ENCODE assay signal across 8 mouse cellular contexts in genomic region chr15:85879498-85879895, GRCm38 (mm10). TPM values are rescaled to one million over a fixed set of nuclear protein-coding genes. Genes with fewer than 3 reads are reported as not detected.
DNase-seq lines count a peak whose midpoint lies in the region; ATAC-seq and TF ChIP-seq lines count a peak whose summit lies in the region.

No protein-coding gene starts in this region.

- no peak for TF ChIP-seq EP300 in heart, postnatal 0 days (IDR thresholded peaks at IDR 0.05; ENCODE audit: low read depth)

- H3K9ac ChIP-seq in lung, embryonic 16.5 days (ENCODE audit: low read length): peak overlapping the region; percentile 92
- H3K9ac ChIP-seq in heart, postnatal 0 days (replicated peaks; ENCODE audit: low read depth, low read length): peak overlapping the region; percentile 86

- peak overlapping the region; percentile 88 for H3K4me3 ChIP-seq in lung, embryonic 16.5 days (ENCODE audit: low read length)
- peak overlapping the region; percentile 94 for H3K4me3 ChIP-seq in heart, postnatal 0 days (ENCODE audit: low read depth, low read length)
- peak overlapping the region; percentile 86 for H3K4me3 ChIP-seq in macrophage (ENCODE audit: inconsistent target)

- ATAC-seq in lung, embryonic 16.5 days (ENCODE audit: low read depth): peak; percentile 36
- peak; percentile 15 for ATAC-seq in heart, postnatal 0 days (ENCODE audit: insufficient read depth, low read depth)
- ATAC-seq in monocyte, adult 5-6 weeks (replicated peaks; ENCODE audit: insufficient number of reproducible peaks, low FRiP score, low TSS enrichment, poor library complexity, severe bottlenecking): no peak

- TF ChIP-seq CTCF in heart, postnatal 0 days (IDR thresholded peaks at IDR 0.05; ENCODE audit: low read depth): no peak

- H3K9me3 ChIP-seq in lung, embryonic 16.5 days (ENCODE audit: control insufficient read depth, low read length): no peaks in the 10 kb centered on the region
- no peaks in the 10 kb centered on the region for H3K9me3 ChIP-seq in heart, postnatal 0 days (replicated peaks; ENCODE audit: control insufficient read depth, low read length)

- H3K79me2 ChIP-seq in macrophage (ENCODE audit: inconsistent target): no peaks in the 10 kb centered on the region

- peak overlapping the region; percentile 92 for H3K4me2 ChIP-seq in lung, embryonic 16.5 days (ENCODE audit: low read depth, low read length)
- H3K4me2 ChIP-seq in heart, postnatal 0 days (ENCODE audit: low read depth, low read length): peak overlapping the region; percentile 91

- H3K27me3 ChIP-seq in lung, embryonic 16.5 days (ENCODE audit: control insufficient read depth, insufficient read depth, low read depth, low read length): no peaks in the 10 kb centered on the region
- H3K27me3 ChIP-seq in heart, postnatal 0 days (ENCODE audit: control insufficient read depth, insufficient read depth, low read length): no peaks in the 10 kb centered on the region

- H3K27ac ChIP-seq in lung, embryonic 16.5 days (ENCODE audit: low read length): peak overlapping the region; percentile 90
- H3K27ac ChIP-seq in heart, postnatal 0 days (ENCODE audit: low read depth): peak overlapping the region; percentile 94
- peak overlapping the region; percentile 29; the same call in 1 of the 2 replicates for H3K27ac ChIP-seq in macrophage

- H3K4me1 ChIP-seq in lung, embryonic 16.5 days (replicated peaks; ENCODE audit: control insufficient read depth, insufficient read depth, low read length): peaks cover 13% of the 10 kb centered on the region
- 0 out of 2 replicates have a peak, but pooled peaks cover 11% of the 10 kb centered on the region for H3K4me1 ChIP-seq in heart, postnatal 0 days (ENCODE audit: control insufficient read depth, insufficient read depth)

- peak; percentile 39 for DNase-seq in adrenal gland, postnatal 14 days
- DNase-seq in adrenal gland, adult 18-20 months (ENCODE audit: low spot score in 2 of 2): no peak
- DNase-seq in lung, postnatal 10 days: no peak
- no peak for DNase-seq in heart, postnatal 0 days (ENCODE audit: low spot score)
- DNase-seq in left cerebral cortex, adult 8-10 months (ENCODE audit: low spot score in 2 of 2): no peak

- H3K36me3 ChIP-seq in lung, embryonic 16.5 days (ENCODE audit: control insufficient read depth, insufficient read depth, low read length): peaks cover 29% of the 10 kb centered on the region
- peaks cover 54% of the 10 kb centered on the region for H3K36me3 ChIP-seq in heart, postnatal 0 days (replicated peaks; ENCODE audit: control insufficient read depth, insufficient read depth, low read length)
- peaks cover 22% of the 10 kb centered on the region; the same call in 1 of the 2 replicates for H3K36me3 ChIP-seq in macrophage (ENCODE audit: inconsistent target)

- 1% methylated on average over 18 of the region's 18 CpGs for WGBS in lung, embryonic 16.5 days
- 1% methylated on average over 18 of the region's 18 CpGs for WGBS in heart, postnatal 0 days
- WGBS in macrophage (ENCODE audit: missing documents): 2% methylated on average over 18 of the region's 18 CpGs

RNA-seq across cellular contexts. Expression of gene Trmu, which starts 0.4 kb away (rescaled TPM):
- total RNA-seq in adrenal gland, postnatal 14 days (2021): 32.1 and 34.9 TPM in 2 replicates
- 10 to 100 TPM; 25.0 to 32.7 TPM for total RNA-seq in adrenal gland, adult 18-20 months (2021)
- 41.6 and 48.8 TPM in 2 replicates for polyA plus RNA-seq in lung, embryonic 16.5 days (2015; fragmentation: Nextera tagmentation; extraction: Ambion mirVana)
- total RNA-seq in heart, postnatal 0 days (2014; rRNA removed; ENCODE audit: low replicate concordance): 20.3 and 35.0 TPM in 2 replicates
- 34.3 and 35.4 TPM in 2 replicates for polyA plus RNA-seq in heart, postnatal 0 days (2015; fragmentation: Nextera tagmentation; extraction: Ambion mirVana)
- total RNA-seq in macrophage (2018; cell fraction: chromatin; rRNA removed): 10 to 100 TPM; 10.7 to 90.6 (median 47.9) TPM
- total RNA-seq in macrophage (2018; cell fraction: cytosol; rRNA removed): 1 to 10 TPM; 3.9 to 8.5 (median 6.3) TPM
- total RNA-seq in macrophage (2018; cell fraction: nucleus; rRNA removed): 10 to 100 TPM in 18 of 26 experiments, 1 to 10 TPM in 8; 5.4 to 39.5 (median 20.4) TPM
- polyA plus RNA-seq in macrophage (2018): 6.6 to 10.6 TPM (median 7.9 TPM) in 3 replicates
- 13.9 to 27.9 TPM (median 21.2 TPM) in 3 replicates for total RNA-seq in monocyte, adult 5-6 weeks (2017)
- 10 to 100 TPM; 26.3 to 37.9 (median 29.8) TPM for total RNA-seq in left cerebral cortex, adult 8-10 months (2022)

RNA-seq across cellular contexts. Expression of gene Gtse1, which starts 20.0 kb away (rescaled TPM):
- total RNA-seq in adrenal gland, postnatal 14 days (2021): 4.4 and 4.6 TPM in 2 replicates
- total RNA-seq in adrenal gland, adult 18-20 months (2021): under 1 TPM; 0.58 to 0.70 TPM
- 30.5 and 32.5 TPM in 2 replicates for polyA plus RNA-seq in lung, embryonic 16.5 days (2015; fragmentation: Nextera tagmentation; extraction: Ambion mirVana)
- total RNA-seq in heart, postnatal 0 days (2014; rRNA removed; ENCODE audit: low replicate concordance): 17.9 and 23.3 TPM in 2 replicates
- polyA plus RNA-seq in heart, postnatal 0 days (2015; fragmentation: Nextera tagmentation; extraction: Ambion mirVana): 6.3 and 6.7 TPM in 2 replicates
- total RNA-seq in macrophage (2018; cell fraction: chromatin; rRNA removed): 1 to 10 TPM in 24 of 26 experiments, under 1 TPM in 2; 0.71 to 7.5 (median 2.9) TPM
- 1 to 10 TPM; 1.0 to 5.7 (median 2.9) TPM for total RNA-seq in macrophage (2018; cell fraction: cytosol; rRNA removed)
- 10 to 100 TPM in 1 of 26 experiments, 1 to 10 TPM in 22, under 1 TPM in 3; 0.81 to 10.7 (median 2.0) TPM for total RNA-seq in macrophage (2018; cell fraction: nucleus; rRNA removed)
- 2.4 to 8.0 TPM (median 3.3 TPM) in 3 replicates for polyA plus RNA-seq in macrophage (2018)
- 0.97 to 1.2 TPM in 2 of 3 replicates, not detected in the other for total RNA-seq in monocyte, adult 5-6 weeks (2017)
- under 1 TPM; 0.44 to 0.95 (median 0.50) TPM for total RNA-seq in left cerebral cortex, adult 8-10 months (2022)

RNA-seq across cellular contexts. Expression of gene Ttc38, which starts 47.4 kb away (rescaled TPM):
- 21.0 and 28.2 TPM in 2 replicates for total RNA-seq in adrenal gland, postnatal 14 days (2021)
- 10 to 100 TPM; 16.2 to 18.7 TPM for total RNA-seq in adrenal gland, adult 18-20 months (2021)
- 6.4 and 6.8 TPM in 2 replicates for polyA plus RNA-seq in lung, embryonic 16.5 days (2015; fragmentation: Nextera tagmentation; extraction: Ambion mirVana)
- total RNA-seq in heart, postnatal 0 days (2014; rRNA removed; ENCODE audit: low replicate concordance): 11.6 and 14.7 TPM in 2 replicates
- polyA plus RNA-seq in heart, postnatal 0 days (2015; fragmentation: Nextera tagmentation; extraction: Ambion mirVana): 6.9 and 7.6 TPM in 2 replicates
- total RNA-seq in macrophage (2018; cell fraction: chromatin; rRNA removed): 10 to 100 TPM in 4 of 26 experiments, 1 to 10 TPM in 16, under 1 TPM in 6; 0.17 to 14.2 (median 4.8) TPM
- total RNA-seq in macrophage (2018; cell fraction: cytosol; rRNA removed): 10 to 100 TPM in 2 of 26 experiments, 1 to 10 TPM in 24; 4.2 to 10.3 (median 6.7) TPM
- 10 to 100 TPM in 2 of 26 experiments, 1 to 10 TPM in 22, under 1 TPM in 2; 0.72 to 10.3 (median 5.1) TPM for total RNA-seq in macrophage (2018; cell fraction: nucleus; rRNA removed)
- 6.0 to 7.4 TPM (median 6.6 TPM) in 3 replicates for polyA plus RNA-seq in macrophage (2018)
- 6.7 to 8.5 TPM (median 7.5 TPM) in 3 replicates for total RNA-seq in monocyte, adult 5-6 weeks (2017)
- total RNA-seq in left cerebral cortex, adult 8-10 months (2022): 10 to 100 TPM in 2 of 4 experiments, 1 to 10 TPM in 2; 5.8 to 13.3 (median 9.6) TPM

RNA-seq across cellular contexts. Expression of gene Pkdrej, which starts 58.0 kb away (rescaled TPM):
- 0.15 and 0.34 TPM in 2 replicates for total RNA-seq in adrenal gland, postnatal 14 days (2021)
- total RNA-seq in adrenal gland, adult 18-20 months (2021): under 1 TPM; 0.16 to 0.23 TPM
- polyA plus RNA-seq in lung, embryonic 16.5 days (2015; fragmentation: Nextera tagmentation; extraction: Ambion mirVana): 0.10 and 0.14 TPM in 2 replicates
- 2.4 and 2.7 TPM in 2 replicates for total RNA-seq in heart, postnatal 0 days (2014; rRNA removed; ENCODE audit: low replicate concordance)
- polyA plus RNA-seq in heart, postnatal 0 days (2015; fragmentation: Nextera tagmentation; extraction: Ambion mirVana): 0.54 and 0.66 TPM in 2 replicates
- not detected for total RNA-seq in macrophage (2018; cell fraction: chromatin; rRNA removed)
- total RNA-seq in macrophage (2018; cell fraction: cytosol; rRNA removed): not detected
- not detected for total RNA-seq in macrophage (2018; cell fraction: nucleus; rRNA removed)
- polyA plus RNA-seq in macrophage (2018): not detected in 3 replicates
- total RNA-seq in monocyte, adult 5-6 weeks (2017): not detected in 3 replicates
- 1 to 10 TPM; 1.0 to 1.5 (median 1.3) TPM for total RNA-seq in left cerebral cortex, adult 8-10 months (2022)

Comparison
In these comparisons a context has a peak if more than half of its experiments do, and no peak if none do; other contexts are left out.
1. H3K27ac ChIP-seq: peak in every context shown above with its lines; median percentile 94 in heart, postnatal 0 days; 90 in lung, embryonic 16.5 days; 29 in macrophage.